Mouse (Mus musculus): ENCODE results near the gene Sept9.

DNA sequence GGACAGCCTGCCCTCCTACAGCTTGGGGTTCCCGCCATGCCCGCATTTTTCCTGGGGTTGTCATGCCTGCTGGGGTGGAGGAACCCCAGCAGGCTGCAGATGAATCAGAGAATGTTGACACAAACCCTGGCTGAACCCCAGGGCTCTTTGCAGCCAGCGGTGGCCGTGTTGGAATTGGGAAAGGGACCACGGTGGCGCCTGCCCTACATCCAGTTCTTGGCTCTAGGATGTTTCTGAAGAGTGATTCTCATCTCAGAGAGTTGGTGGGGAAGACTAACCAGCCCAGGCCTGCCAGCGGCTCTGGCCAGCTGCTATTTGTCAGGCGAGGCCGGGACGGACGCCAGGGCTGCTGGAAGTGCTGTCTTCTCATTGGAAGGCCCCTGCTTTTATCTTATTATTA lies 115.8 kb downstream of the Sept9 start:
- TF ChIP-seq CTCF (IDR thresholded peaks at IDR 0.05; ENCODE audit: extremely low read depth, insufficient read depth, low read length) (no peak), POLR2A (IDR thresholded peaks at IDR 0.05; ENCODE audit: extremely low read depth, insufficient read depth, low read length) (no peak)

Data from cortical plate, adult 2 months (tissue).